Mouse (Mus musculus) retina, embryonic 14.5 days (tissue): ENCODE results near the gene Fbxw4.
A peak's percentile ranks its signal among the peaks of the same experiment; 100 is the strongest.

Source experiments
- DNase-seq: peaks from one replicate; pipeline ENCODE4 v3.0.0-alpha.2; 2015; ENCODE audit warnings: low spot score

Fbxw4 gene

DNA sequence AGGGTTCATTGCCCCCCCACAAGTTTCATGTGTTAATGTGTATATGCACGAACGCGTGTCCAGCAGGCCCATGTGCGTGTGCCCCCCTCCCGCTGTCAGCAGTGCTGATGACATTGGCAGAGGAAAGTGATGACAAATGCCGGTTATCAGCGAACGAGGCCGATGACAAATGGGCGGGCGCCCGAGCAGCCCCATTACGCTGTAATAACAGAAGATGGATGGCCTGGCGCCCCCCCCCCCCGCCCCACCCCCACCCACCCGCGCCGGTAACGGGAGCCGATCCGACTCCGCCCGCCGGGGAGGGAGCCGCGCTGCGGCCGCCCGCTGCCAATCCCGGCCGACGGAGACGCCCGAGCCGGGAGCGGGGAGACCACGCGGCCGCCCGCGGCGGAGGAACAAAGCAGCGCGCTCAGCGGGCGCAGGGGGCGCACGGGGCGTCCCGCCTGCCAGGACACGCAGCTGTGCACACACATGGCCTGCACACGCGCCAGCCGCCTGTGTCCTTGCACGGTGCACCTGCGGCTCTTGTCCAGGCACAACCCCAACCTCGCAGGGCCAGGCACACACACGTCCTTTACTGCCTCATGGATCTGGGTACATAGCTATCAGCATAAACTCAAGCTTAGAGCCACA, 118.6 kb downstream of the Fbxw4 start:
- DNase-seq: peak; percentile 74

DNA sequence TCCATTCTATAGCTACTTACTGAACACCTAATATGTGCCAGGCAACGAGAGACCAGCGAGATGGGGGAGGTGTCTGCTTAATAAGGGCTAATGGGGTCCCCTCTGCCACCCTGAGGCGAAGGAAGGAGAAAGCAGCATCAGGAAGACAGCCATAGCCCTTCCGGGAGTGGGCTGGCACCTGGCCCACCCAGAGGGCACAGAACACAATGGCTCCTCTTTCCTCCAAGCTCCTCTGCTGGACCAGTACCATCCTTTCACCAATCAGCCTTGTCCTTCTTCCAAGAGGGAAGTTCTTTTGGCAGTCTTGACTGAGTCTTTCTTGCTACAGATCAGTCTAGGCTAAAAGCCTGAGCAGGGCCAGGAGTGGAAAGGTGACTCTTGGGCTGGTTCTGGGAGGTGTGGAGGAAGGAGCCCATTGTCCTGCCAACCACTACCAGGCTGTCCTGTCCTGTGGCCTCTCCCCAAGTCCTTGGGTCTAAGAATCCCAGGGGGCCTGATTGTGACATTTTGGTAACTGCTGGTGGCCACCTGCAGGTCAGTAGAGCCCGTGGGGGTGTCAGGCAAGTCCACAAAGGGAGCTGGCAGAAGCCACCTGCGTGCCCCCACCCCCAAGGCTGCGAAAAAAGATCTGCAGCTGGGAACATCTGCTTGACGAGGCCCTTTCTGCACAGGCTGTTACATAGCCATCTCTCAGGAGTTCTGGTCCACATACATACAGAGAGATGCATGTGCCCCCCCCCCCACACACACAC, 119.3 kb downstream of the Fbxw4 start:
- DNase-seq: peak; percentile 12

DNA sequence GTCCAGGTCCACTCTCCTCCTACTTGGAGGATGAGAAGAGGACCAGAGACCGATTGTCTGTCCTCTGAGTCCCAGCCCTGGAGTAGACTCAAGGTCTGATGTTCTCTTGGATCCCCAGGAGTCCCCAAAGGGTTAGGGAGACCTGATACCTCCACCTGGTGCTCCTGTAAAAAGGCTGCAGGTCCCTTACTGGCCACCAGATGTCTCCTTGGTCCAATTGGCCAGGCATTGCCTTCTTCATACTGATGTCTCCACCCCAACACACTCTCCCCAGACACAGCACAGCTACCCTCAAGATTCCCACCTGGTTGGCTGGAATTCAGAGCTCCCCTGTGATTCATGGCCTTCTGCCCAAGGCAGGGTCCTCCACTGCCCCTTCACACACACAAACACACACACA, 122.6 kb downstream of the Fbxw4 start:
- DNase-seq: peak; percentile 71

DNA sequence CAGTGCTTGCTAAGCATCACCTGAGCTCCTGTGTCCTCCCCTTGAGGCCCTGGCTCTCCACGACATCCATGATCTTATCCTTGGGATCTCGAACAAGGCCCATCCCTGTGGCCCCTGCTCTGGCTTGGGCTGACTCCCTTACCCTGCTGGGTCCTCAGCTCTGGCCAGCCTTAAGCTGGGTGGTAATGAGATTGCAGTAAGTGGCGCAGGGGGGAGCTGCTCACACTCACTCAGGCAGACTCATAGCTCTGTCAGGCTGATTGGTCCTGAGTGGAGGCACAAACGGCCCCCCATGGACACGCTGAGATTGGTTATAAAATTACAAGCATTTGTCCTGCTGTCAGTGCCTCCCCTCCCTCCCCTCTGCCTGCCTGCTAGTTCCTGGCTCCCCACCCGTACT, 124.2 kb downstream of the Fbxw4 start:
- DNase-seq: peak; percentile 32

DNA sequence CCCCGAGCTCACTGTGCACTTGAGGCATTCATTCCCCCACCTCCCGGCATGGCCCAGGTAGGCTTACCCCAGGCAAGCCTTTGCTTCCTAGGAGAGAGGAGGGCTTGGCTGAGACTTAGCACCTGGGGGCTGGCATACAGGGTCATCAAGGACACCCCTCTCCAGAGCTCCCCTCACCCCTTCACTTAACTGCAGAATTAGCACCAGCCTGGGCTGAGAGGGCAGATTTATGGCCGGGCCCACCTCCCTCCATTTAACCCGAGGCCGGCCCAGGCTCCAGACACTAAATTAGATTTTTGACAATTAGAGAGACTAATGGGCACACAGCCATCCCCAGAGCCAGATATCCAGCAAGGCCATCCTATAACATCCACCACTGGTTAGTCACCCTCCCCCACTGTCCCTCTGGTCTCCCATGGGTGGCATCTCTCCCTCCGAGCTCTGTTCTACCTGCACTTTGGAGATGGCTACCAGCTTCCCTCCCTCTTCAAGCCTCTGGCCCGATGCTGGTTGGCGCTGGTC, 124.8 kb downstream of the Fbxw4 start:
- DNase-seq: no peak

DNA sequence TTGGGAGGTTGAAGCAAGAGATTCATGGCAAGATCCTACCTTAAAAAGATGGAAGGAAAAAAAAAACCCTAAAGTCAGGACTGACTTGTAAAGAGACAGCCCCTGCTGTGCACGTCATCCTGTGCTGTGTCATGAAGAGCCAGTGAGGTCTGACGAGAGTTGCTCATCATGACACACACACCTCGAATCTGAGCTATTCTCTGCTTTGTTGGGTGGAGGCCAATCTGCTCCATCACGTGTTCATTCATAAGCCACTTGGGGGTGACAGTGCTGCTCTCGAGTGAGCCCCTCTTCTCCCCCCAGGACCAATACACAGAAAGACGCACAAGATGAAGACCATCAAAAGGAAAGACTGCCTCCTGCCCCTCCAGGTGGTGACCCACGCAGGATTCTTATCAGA, 126.5 kb downstream of the Fbxw4 start:
- DNase-seq: no peak

DNA sequence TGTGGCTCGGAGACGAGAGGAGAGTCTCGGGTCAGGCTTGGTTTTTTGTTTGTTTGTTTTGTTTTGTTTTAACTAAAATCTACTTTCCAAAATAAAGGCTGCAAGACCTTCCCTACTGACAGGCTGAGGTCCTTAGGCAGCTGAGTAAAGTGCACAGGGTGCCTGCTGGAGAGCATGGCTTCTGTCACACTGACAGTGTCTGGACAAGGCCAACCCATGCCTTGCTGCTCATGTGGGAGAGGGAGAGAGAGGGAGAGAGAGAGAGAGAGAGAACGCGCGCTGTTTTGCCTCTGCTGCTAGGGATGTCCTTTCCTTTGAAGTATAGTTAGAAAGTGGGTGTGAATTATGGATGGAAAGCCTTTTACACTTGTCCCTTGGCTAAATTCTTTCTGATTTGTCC, 128.6 kb downstream of the Fbxw4 start:
- no peak for DNase-seq

DNA sequence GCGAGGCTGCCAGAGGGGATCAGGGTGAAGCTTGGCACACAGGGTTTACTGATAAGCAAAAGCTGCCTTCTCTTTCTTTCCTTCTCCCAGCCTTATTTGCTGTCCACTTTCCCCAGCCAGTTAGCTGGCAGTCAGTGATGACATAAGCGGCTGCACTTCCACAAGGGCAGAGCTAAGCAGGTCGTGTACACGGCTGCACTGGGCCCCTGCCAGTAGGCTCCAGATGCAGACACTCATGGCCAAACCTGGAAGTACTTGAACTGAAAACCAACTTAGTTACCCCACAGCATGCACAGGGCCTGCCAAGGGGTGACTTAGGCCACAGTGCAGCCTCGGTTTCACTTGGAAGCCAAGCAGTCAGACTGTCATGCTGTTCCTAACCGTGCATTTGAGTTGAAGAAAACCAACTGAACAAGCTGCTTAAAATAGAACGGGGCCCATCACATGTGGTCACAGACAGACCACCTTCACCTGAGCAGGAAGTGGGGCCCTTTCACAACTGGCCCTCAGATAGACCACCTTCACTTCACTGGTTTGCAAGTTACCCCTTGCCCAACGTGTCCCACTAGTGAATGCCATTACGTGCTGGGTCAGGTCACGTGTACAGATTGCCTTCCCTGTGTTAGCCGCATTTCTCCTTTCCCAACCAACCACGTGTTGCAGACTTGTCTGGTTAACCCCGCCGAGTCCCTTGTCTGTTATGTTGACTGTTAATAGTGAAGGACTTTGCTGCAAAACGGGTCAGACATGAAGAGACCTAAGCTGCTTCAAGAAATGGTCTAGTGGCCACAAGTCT, 129.7 kb downstream of the Fbxw4 start:
- DNase-seq: no peak

DNA sequence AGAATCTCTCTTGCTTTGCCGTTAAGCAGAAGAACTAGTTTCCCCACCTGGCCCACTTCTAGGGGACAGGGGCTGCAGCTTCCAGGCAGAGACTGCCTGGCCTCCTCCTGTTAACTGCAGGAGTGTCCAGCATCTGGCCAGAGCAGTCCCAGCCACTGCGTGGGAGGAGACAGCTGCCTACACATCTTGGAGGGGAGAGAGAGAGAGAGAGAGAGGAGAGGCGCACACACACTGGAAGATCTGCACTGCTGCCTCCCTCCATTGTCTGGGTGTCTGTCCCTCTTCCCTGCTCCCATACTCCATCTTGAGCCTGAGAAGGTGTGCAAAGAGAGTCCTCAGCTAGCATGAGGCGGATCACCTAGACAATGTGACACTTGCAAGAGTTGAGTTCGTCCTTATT, 130.8 kb downstream of the Fbxw4 start:
- no peak for DNase-seq
